Mouse (Mus musculus): Measurements from ENCODE around the gene Auts2. TPM values are rescaled to one million over a fixed set of nuclear protein-coding genes. Genes with fewer than 3 reads are reported as not detected.
A peak's percentile ranks its signal among the peaks of the same experiment; 100 is the strongest.

The Auts2 gene
- polyA plus RNA-seq, 1 experiment from 2014 or later, result 17.0 TPM

DNA sequence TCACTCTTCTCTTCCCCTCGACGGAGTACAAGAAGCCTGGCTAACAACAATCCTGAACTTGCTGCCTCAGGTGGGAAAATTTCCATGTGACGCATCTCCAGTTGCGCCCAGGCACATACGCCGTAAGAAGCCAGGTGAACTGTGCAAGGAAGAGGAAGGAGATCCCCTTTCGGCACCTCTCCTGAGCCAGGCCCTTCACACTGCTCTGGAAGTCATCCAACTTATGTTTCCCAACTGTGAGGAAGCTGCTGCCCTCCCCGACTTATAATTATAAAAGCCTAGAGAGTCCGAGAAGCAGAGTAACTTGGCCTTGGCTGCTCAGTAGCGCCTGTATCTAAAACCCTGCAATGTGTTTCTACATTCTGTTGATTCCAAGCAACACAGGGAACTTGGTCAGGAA is 142.6 kb downstream of the Auts2 start:
- peaks cover 15% of the 10 kb centered on the region for H3K4me1 ChIP-seq

DNA sequence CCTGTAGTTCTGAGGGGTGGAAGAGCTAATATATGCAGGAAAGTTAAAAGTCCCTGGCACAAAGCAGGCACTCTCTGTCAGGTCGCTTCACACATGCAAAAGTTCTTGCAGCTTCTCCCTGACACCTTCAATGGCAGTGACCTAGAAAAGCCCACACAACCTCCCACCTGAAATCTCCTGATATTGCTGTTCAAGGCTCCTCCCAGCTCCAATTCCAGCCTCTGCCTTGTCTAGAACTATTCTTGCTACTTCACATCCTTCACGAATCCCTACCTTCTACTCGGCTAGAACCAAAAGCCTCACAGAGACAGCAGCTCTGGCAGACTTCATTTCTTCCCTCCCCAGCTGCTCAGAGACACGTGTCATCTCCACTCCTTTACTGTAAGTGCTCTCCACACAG is 143.7 kb downstream of the Auts2 start:
- 54% methylated on average over 4 of the region's 4 CpGs for WGBS
- H3K9me3 ChIP-seq, result no peaks in the 10 kb centered on the region
- no peak overlapping the region for H3K4me3 ChIP-seq
- ATAC-seq (ENCODE audit: borderline replicate concordance, extremely low read depth, low FRiP score, low TSS enrichment), result no peak
- H3K9ac ChIP-seq, result no peak overlapping the region
- no peak overlapping the region for H3K27ac ChIP-seq
- H3K27me3 ChIP-seq, result no peaks in the 10 kb centered on the region
- peaks cover 25% of the 10 kb centered on the region for H3K4me1 ChIP-seq
- no peaks in the 10 kb centered on the region for H3K36me3 ChIP-seq
- H3K4me2 ChIP-seq, result no peak overlapping the region

More for the DNA sequence above, 142.6 kb downstream of the Auts2 start:
- Histone ChIP-seq H3K9me3 (no peaks in the 10 kb centered on the region), H3K27me3 (no peaks in the 10 kb centered on the region), H3K4me3 (no peak overlapping the region), H3K4me2 (no peak overlapping the region), H3K9ac (no peak overlapping the region), H3K36me3 (no peaks in the 10 kb centered on the region), H3K27ac (no peak overlapping the region)
- WGBS, result 50% methylated on average over 10 of the region's 10 CpGs
- ATAC-seq (ENCODE audit: borderline replicate concordance, extremely low read depth, low FRiP score, low TSS enrichment), result no peak; the same call in 1 of the 2 replicates

DNA sequence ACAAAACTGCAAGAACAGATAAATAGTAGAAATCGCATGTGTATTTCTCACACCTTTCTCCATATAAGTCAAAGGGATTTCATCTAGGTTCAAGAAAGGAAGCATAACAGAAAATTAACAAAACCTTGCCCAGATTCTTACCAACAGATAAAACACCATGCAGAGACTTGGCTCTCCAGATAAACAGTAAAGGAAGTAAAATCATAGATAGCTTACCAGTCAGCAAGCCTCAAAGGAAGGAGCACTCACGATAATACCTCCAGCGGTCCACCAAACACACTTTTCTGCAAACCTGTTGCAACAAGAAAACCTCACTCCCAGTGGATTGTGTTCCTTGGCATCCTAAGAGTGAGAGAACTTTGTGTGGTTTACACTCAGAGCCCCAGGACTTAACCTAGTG is 147.2 kb downstream of the Auts2 start:
- Histone ChIP-seq H3K9ac (no peak overlapping the region), H3K27ac (no peak overlapping the region), H3K4me3 (no peak overlapping the region), H3K27me3 (no peaks in the 10 kb centered on the region), H3K36me3 (no peaks in the 10 kb centered on the region), H3K9me3 (no peaks in the 10 kb centered on the region), H3K4me1 (peaks cover 35% of the 10 kb centered on the region), H3K4me2 (no peak overlapping the region)
- ATAC-seq (ENCODE audit: borderline replicate concordance, extremely low read depth, low FRiP score, low TSS enrichment), result no peak
- 92% methylated on average over 3 of the region's 3 CpGs for WGBS

DNA sequence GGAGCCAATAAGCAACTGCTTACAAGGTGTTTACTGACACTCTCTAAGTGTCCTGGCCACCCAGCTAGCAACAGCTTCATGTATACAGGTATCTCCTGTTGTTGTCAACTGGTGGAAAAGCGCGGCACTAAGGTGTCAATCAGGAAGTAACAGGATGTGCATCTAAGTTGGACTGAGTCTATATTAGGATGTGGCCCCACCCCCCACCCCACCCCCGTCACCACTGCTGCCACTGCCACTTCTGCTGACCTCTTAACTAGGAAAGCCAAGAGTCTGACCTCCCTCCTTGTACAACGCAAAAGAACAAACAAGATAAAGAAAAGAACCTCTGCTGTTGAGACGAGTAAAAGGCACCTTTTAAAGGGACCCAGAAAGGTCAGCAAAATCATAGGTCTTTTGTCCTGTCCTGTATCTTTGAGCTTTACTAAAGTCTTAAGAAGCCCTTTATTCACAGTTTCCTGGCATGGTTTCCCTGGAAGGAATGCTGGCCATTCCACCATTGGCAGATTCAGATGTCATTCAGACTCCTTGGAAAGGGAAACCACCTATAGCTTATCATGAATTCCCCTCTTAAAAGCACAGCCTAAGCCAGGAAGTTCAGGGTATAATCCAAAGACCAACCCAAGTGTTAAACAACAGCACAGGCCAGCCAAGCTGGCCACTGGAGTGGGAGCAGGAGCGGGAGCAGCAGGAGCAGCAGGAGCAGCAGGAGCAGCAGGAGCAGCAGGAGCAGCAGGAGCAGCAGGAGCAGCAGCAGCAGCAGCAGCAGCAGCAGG is 148.2 kb downstream of the Auts2 start:
- peak overlapping the region; percentile 24; the same call in 1 of the 2 replicates for H3K4me2 ChIP-seq
- no peak overlapping the region for H3K4me3 ChIP-seq
- no peak overlapping the region for H3K9ac ChIP-seq
- H3K4me1 ChIP-seq, result peaks cover 27% of the 10 kb centered on the region
- no peaks in the 10 kb centered on the region for H3K9me3 ChIP-seq
- WGBS, result 32% methylated on average over 6 of the region's 6 CpGs
- H3K36me3 ChIP-seq, result no peaks in the 10 kb centered on the region
- peak; percentile 64; the same call in 1 of the 2 replicates for ATAC-seq (ENCODE audit: borderline replicate concordance, extremely low read depth, low FRiP score, low TSS enrichment)
- H3K27me3 ChIP-seq, result no peaks in the 10 kb centered on the region
- peak overlapping the region; percentile 26; the same call in 1 of the 2 replicates for H3K27ac ChIP-seq

DNA sequence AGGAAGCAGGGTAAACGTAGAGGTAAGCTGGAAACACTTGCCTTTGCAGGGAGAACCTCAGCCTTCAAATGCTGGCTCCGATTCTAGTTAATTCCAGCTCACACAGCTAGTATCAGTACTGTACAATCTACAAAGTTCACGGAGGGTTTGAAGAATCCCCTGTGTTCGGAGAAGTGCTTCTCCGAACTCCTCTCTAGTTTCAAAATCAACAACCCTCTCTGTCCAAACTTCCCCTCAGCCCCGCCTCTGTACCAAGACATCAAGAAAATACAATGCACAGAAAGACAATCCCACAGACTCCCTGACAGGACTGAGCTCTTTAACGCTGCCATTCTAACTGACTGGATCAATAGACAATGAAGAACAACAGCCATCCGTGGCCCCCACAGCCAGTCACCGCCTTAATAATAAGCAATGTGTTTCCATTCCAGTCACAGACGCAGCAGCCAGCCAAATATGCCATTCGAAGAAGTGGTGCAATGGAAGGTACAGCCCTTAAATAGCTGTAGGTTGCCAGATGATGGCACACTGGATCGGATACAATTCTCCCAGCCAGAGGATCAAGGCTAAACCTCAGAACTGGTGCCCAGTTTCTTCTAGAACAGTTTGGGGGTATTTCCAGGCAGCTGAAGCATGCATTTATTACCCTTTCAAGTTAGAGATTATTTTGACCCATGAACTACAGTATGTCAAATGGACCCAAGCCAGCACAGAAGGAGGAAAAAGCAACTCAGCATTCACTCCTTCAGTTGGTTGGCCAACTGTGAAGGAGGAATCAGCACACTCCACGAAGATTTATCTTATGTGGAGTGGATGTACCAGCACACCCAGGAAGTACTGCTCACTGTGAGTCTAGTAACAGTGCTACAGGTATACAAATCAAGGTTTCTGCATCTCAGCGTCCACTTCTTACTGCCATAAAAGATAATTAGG is 151.0 kb downstream of the Auts2 start:
- H3K9ac ChIP-seq, result no peak overlapping the region
- WGBS, result 53% methylated on average over 14 of the region's 14 CpGs
- no peak overlapping the region for H3K4me3 ChIP-seq
- H3K4me2 ChIP-seq, result no peak overlapping the region
- no peak overlapping the region for H3K27ac ChIP-seq
- no peaks in the 10 kb centered on the region for H3K27me3 ChIP-seq
- no peaks in the 10 kb centered on the region for H3K36me3 ChIP-seq
- peaks cover 26% of the 10 kb centered on the region for H3K4me1 ChIP-seq
- no peak for ATAC-seq (ENCODE audit: borderline replicate concordance, extremely low read depth, low FRiP score, low TSS enrichment)
- no peaks in the 10 kb centered on the region for H3K9me3 ChIP-seq

DNA sequence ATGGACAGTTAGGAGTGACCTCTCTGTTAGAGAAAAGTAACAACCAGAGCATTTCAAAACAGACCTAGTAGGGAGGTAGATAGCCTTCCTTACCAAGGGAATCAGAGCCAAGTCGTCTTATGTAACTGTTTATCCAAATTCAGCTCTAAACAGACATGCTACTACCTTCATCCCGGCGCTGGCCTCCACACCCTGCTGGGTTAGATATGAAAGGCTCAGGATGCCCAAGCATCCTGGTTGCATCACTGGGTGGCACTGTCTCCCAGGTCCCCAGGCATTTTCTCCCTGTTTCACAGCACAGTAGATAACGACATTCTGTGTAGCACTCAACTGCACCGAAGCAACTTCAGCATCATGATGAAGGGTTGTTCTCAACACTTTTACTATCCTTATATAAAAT is 154.4 kb downstream of the Auts2 start:
- Histone ChIP-seq H3K4me1 (peaks cover 21% of the 10 kb centered on the region), H3K27ac (no peak overlapping the region), H3K36me3 (no peaks in the 10 kb centered on the region), H3K4me3 (no peak overlapping the region), H3K9ac (no peak overlapping the region), H3K27me3 (no peaks in the 10 kb centered on the region), H3K9me3 (no peaks in the 10 kb centered on the region), H3K4me2 (no peak overlapping the region)
- no peak for ATAC-seq (ENCODE audit: borderline replicate concordance, extremely low read depth, low FRiP score, low TSS enrichment)
- WGBS, result 82% methylated on average over 5 of the region's 5 CpGs

DNA sequence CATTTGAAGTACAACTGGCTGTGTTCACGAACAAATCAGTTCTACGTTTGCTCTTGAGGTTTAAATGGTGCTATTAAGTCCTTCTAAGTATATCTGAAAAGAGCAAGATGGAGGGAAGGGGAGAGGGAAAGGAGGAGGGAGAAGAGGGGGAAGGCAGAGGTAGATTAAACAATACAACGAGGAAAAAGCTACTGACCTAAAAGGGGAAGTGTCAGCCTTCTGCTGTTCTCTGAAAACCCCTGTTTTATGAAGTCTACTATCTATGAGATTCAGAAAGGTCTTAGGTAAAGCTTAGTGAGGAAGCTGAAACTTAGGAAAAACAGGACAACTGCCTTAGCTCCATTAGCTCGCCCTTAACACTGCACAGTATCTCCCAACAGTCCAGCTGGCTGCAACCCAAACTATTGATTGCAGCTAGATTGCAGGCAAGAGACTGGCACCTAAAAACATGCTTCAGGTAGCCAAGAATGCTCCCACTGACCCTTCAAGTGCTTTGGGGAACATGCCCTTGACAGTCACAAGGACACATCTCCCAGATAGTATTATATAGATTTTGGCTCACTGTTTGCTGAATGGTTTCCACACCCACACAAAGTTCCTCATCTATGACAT is 157.8 kb downstream of the Auts2 start:
- no peak for ATAC-seq (ENCODE audit: borderline replicate concordance, extremely low read depth, low FRiP score, low TSS enrichment)
- H3K27ac ChIP-seq, result no peak overlapping the region
- H3K27me3 ChIP-seq, result no peaks in the 10 kb centered on the region
- no peak overlapping the region for H3K4me2 ChIP-seq
- H3K4me3 ChIP-seq, result no peak overlapping the region
- WGBS, result 54% methylated on average over 4 of the region's 4 CpGs
- H3K9ac ChIP-seq, result no peak overlapping the region
- H3K4me1 ChIP-seq, result peaks cover 25% of the 10 kb centered on the region
- no peaks in the 10 kb centered on the region for H3K9me3 ChIP-seq
- H3K36me3 ChIP-seq, result no peaks in the 10 kb centered on the region

DNA sequence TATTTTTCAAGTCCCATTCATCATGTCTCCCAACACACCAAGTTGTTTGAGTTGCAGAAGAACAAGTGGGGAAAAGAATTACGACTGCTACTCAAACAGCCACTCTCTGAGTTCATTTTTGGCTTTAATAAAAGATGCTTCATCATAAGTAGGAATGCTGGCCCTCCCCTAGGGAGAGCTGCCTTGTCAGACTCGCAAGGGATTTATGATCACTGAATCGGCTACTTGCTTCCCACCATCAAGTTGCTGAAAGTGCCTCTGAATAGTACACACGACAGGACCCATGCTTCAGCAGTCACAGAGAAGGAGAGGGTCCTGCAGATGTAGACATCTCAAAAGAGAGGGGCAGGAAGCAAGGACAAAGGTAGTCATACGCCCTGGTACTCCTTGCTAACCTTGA is 162.9 kb downstream of the Auts2 start:
- no peaks in the 10 kb centered on the region for H3K9me3 ChIP-seq
- 31% methylated on average over 5 of the region's 5 CpGs for WGBS
- H3K27me3 ChIP-seq, result no peaks in the 10 kb centered on the region
- no peak overlapping the region for H3K27ac ChIP-seq
- H3K9ac ChIP-seq, result no peak overlapping the region
- H3K4me2 ChIP-seq, result no peak overlapping the region
- no peak overlapping the region for H3K4me3 ChIP-seq
- no peak for ATAC-seq (ENCODE audit: borderline replicate concordance, extremely low read depth, low FRiP score, low TSS enrichment)
- peaks cover 30% of the 10 kb centered on the region for H3K4me1 ChIP-seq
- H3K36me3 ChIP-seq, result no peaks in the 10 kb centered on the region

DNA sequence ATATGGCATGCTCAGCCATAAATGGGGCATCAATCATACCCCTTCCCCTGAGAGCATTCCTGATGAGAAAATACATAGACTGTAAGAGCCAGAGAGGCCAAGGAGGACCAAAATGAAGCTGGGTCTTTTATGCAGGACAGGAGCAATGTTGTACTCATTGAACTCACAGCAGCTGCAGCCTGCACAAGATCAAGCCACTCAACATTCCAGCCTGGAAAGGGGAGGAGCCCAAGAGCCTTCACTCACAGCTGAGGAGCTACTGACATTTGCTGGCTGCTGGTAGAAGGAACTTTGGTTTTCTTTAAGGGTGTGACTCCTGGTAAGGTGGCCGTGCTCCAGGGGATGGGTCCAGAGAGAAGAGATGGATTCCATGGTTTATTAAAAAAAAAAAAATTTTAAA is 164.2 kb downstream of the Auts2 start:
- Histone ChIP-seq H3K4me3 (no peak overlapping the region), H3K27me3 (no peaks in the 10 kb centered on the region), H3K9ac (no peak overlapping the region), H3K27ac (no peak overlapping the region), H3K4me1 (peaks cover 30% of the 10 kb centered on the region), H3K4me2 (no peak overlapping the region), H3K9me3 (no peaks in the 10 kb centered on the region), H3K36me3 (no peaks in the 10 kb centered on the region)
- ATAC-seq (ENCODE audit: borderline replicate concordance, extremely low read depth, low FRiP score, low TSS enrichment), result peak; percentile 65; the same call in 1 of the 2 replicates
- WGBS, result 55% methylated on average over 1 of the region's 1 CpGs

DNA sequence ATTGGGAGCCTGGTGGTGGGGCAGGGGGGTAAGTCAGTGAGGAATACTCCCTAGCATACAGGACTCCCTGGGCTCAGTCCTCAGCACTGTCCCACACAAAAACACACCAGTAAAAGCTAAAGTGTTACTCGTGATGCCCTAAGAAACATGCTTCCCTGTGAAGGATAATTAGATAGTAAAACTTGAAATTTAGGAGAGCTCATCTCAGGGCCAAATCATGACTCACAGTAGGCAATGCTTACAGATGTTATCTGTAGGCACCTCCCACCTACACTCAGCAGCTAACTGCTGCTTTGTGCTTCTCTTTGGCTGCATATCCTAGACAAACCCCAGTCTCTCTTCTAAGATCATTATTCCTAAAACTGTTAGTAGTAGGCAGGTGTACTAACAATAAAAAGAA is 168.0 kb downstream of the Auts2 start:
- ATAC-seq (ENCODE audit: borderline replicate concordance, extremely low read depth, low FRiP score, low TSS enrichment), result no peak
- Histone ChIP-seq H3K4me1 (peaks cover 21% of the 10 kb centered on the region; the same call in 1 of the 2 replicates), H3K9me3 (no peaks in the 10 kb centered on the region), H3K27ac (no peak overlapping the region), H3K36me3 (no peaks in the 10 kb centered on the region), H3K27me3 (no peaks in the 10 kb centered on the region), H3K4me2 (no peak overlapping the region), H3K9ac (no peak overlapping the region), H3K4me3 (no peak overlapping the region)
- 79% methylated on average over 1 of the region's 1 CpGs for WGBS

DNA sequence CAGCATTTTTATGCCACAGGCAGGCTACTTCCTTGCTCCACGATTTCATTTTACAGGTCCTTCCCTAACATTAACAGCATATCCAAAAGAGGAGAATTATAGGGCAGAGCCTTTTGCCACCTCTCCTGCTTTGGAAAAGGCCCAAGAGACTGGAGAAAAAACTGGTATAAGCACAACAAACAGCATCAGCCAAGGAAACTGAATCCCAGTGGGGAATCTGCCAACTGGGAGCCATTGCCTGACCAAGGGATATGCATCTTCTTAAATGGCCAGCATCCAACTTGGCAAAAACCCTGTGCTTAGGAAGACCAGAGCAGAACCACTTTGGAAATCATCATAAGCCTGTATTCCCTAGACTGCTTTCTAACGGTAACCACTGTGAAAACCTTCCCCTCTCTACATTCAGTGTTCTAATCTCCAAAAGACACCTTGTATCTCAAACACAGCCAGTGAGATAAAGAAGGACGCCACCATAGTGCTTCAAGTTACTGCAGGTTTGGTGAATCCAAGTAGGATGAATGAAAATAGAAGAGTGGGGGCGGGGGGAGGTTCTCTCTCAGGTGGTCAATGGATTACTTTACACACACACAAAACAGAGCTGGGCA is 169.6 kb downstream of the Auts2 start:
- Histone ChIP-seq H3K4me1 (peaks cover 22% of the 10 kb centered on the region), H3K36me3 (no peaks in the 10 kb centered on the region), H3K9me3 (no peaks in the 10 kb centered on the region), H3K9ac (no peak overlapping the region), H3K4me3 (no peak overlapping the region), H3K27ac (no peak overlapping the region), H3K4me2 (no peak overlapping the region), H3K27me3 (no peaks in the 10 kb centered on the region)
- 56% methylated on average over 4 of the region's 4 CpGs for WGBS
- no peak for ATAC-seq (ENCODE audit: borderline replicate concordance, extremely low read depth, low FRiP score, low TSS enrichment)

All from lung, embryonic 15.5 days (tissue).